Mouse (Mus musculus): ENCODE measurements around the gene Lingo1. TPM values are rescaled to one million over a fixed set of nuclear protein-coding genes. Genes with fewer than 3 reads are reported as not detected.

Lingo1 gene
- polyA plus RNA-seq, 1 experiment from 2014 or later, result 83.0 TPM

GRCm38 (mm10) chr9:56830162-56830561, 33.9 kb upstream of the Lingo1 start:
- H3K9me3 ChIP-seq (replicated peaks; ENCODE audit: control insufficient read depth, low read length, poor library complexity, severe bottlenecking), result no peaks in the 10 kb centered on the region
- H3K4me2 ChIP-seq (ENCODE audit: low read length), result no peak overlapping the region
- H3K27ac ChIP-seq (ENCODE audit: low read length), result no peak overlapping the region
- WGBS, result 7% methylated on average over 4 of the region's 4 CpGs
- no peaks in the 10 kb centered on the region for H3K36me3 ChIP-seq (ENCODE audit: control insufficient read depth, insufficient read depth, low read length)
- no peak overlapping the region for H3K9ac ChIP-seq (ENCODE audit: low read depth, low read length)
- no peak overlapping the region for H3K4me3 ChIP-seq (ENCODE audit: low read depth, low read length)
- ATAC-seq, result peak; percentile 59; the same call in 1 of the 2 replicates
- H3K4me1 ChIP-seq (ENCODE audit: control insufficient read depth, insufficient read depth, low read length), result peaks cover 22% of the 10 kb centered on the region
- peaks cover 4% of the 10 kb centered on the region; the same call in 1 of the 2 replicates for H3K27me3 ChIP-seq (ENCODE audit: control insufficient read depth, insufficient read depth, low read depth, low read length)

GRCm38 (mm10) chr9:56828841-56829240, 32.6 kb upstream of the Lingo1 start:
- WGBS, result 85% methylated on average over 6 of the region's 6 CpGs

GRCm38 (mm10) chr9:56828146-56828545, 31.9 kb upstream of the Lingo1 start:
- Histone ChIP-seq H3K36me3 (ENCODE audit: control insufficient read depth, insufficient read depth, low read length) (no peaks in the 10 kb centered on the region), H3K27me3 (ENCODE audit: control insufficient read depth, insufficient read depth, low read depth, low read length) (peaks cover 4% of the 10 kb centered on the region; the same call in 1 of the 2 replicates), H3K4me3 (ENCODE audit: low read depth, low read length) (no peak overlapping the region), H3K9ac (ENCODE audit: low read depth, low read length) (0 out of 2 replicates have a peak overlapping the region, but pooled peaks have one; percentile 25), H3K9me3 (replicated peaks; ENCODE audit: control insufficient read depth, low read length, poor library complexity, severe bottlenecking) (no peaks in the 10 kb centered on the region), H3K4me1 (ENCODE audit: control insufficient read depth, insufficient read depth, low read length) (peaks cover 22% of the 10 kb centered on the region), H3K27ac (ENCODE audit: low read length) (no peak overlapping the region), H3K4me2 (ENCODE audit: low read length) (no peak overlapping the region)
- whole genome bisulfite sequencing, result 22% methylated on average over 9 of the region's 9 CpGs
- no peak for ATAC-seq

More at GRCm38 (mm10) chr9:56828841-56829240, 32.6 kb upstream of the Lingo1 start:
- no peak for ATAC-seq
- no peak overlapping the region for H3K4me2 ChIP-seq (ENCODE audit: low read length)
- no peaks in the 10 kb centered on the region for H3K9me3 ChIP-seq (replicated peaks; ENCODE audit: control insufficient read depth, low read length, poor library complexity, severe bottlenecking)
- peaks cover 4% of the 10 kb centered on the region; the same call in 1 of the 2 replicates for H3K27me3 ChIP-seq (ENCODE audit: control insufficient read depth, insufficient read depth, low read depth, low read length)
- no peaks in the 10 kb centered on the region for H3K36me3 ChIP-seq (ENCODE audit: control insufficient read depth, insufficient read depth, low read length)
- no peak overlapping the region for H3K4me3 ChIP-seq (ENCODE audit: low read depth, low read length)
- H3K27ac ChIP-seq (ENCODE audit: low read length), result no peak overlapping the region
- H3K4me1 ChIP-seq (ENCODE audit: control insufficient read depth, insufficient read depth, low read length), result peaks cover 22% of the 10 kb centered on the region
- no peak overlapping the region for H3K9ac ChIP-seq (ENCODE audit: low read depth, low read length)

- H3K27ac ChIP-seq (ENCODE audit: low read length), result no peak overlapping the region
- ATAC-seq, result 0 out of 2 replicates have a peak, but pooled peaks have one; percentile 34
These were observed 29.4 kb upstream of the Lingo1 start for GRCm38 (mm10) chr9:56825476-56826213.

GRCm38 (mm10) chr9:56824900-56825299, 28.6 kb upstream of the Lingo1 start:
- Histone ChIP-seq H3K9ac (ENCODE audit: low read depth, low read length) (no peak overlapping the region), H3K27me3 (ENCODE audit: control insufficient read depth, insufficient read depth, low read depth, low read length) (peaks cover 4% of the 10 kb centered on the region; the same call in 1 of the 2 replicates), H3K4me1 (ENCODE audit: control insufficient read depth, insufficient read depth, low read length) (peaks cover 15% of the 10 kb centered on the region), H3K27ac (ENCODE audit: low read length) (no peak overlapping the region), H3K4me3 (ENCODE audit: low read depth, low read length) (no peak overlapping the region), H3K4me2 (ENCODE audit: low read length) (peak overlapping the region; percentile 64), H3K36me3 (ENCODE audit: control insufficient read depth, insufficient read depth, low read length) (no peaks in the 10 kb centered on the region), H3K9me3 (replicated peaks; ENCODE audit: control insufficient read depth, low read length, poor library complexity, severe bottlenecking) (no peaks in the 10 kb centered on the region)
- 3% methylated on average over 3 of the region's 3 CpGs for WGBS
- no peak for ATAC-seq

More at GRCm38 (mm10) chr9:56825476-56826213, 29.4 kb upstream of the Lingo1 start:
- Histone ChIP-seq H3K4me2 (ENCODE audit: low read length) (peak overlapping the region; percentile 64), H3K36me3 (ENCODE audit: control insufficient read depth, insufficient read depth, low read length) (no peaks in the 10 kb centered on the region), H3K4me3 (ENCODE audit: low read depth, low read length) (peak overlapping the region; percentile 27), H3K9ac (ENCODE audit: low read depth, low read length) (peak overlapping the region; percentile 54), H3K27me3 (ENCODE audit: control insufficient read depth, insufficient read depth, low read depth, low read length) (peaks cover 4% of the 10 kb centered on the region; the same call in 1 of the 2 replicates), H3K4me1 (ENCODE audit: control insufficient read depth, insufficient read depth, low read length) (peaks cover 22% of the 10 kb centered on the region), H3K9me3 (replicated peaks; ENCODE audit: control insufficient read depth, low read length, poor library complexity, severe bottlenecking) (no peaks in the 10 kb centered on the region)
- WGBS, result 7% methylated on average over 21 of the region's 21 CpGs

GRCm38 (mm10) chr9:56810916-56811315, 14.6 kb upstream of the Lingo1 start:
- no peaks in the 10 kb centered on the region for H3K36me3 ChIP-seq (ENCODE audit: control insufficient read depth, insufficient read depth, low read length)

GRCm38 (mm10) chr9:56807990-56808389, 11.7 kb upstream of the Lingo1 start:
- no peaks in the 10 kb centered on the region for H3K4me1 ChIP-seq (ENCODE audit: control insufficient read depth, insufficient read depth, low read length)
- no peak overlapping the region for H3K9ac ChIP-seq (ENCODE audit: low read depth, low read length)
- H3K27me3 ChIP-seq (ENCODE audit: control insufficient read depth, insufficient read depth, low read depth, low read length), result no peaks in the 10 kb centered on the region
- H3K36me3 ChIP-seq (ENCODE audit: control insufficient read depth, insufficient read depth, low read length), result no peaks in the 10 kb centered on the region
- no peak overlapping the region for H3K27ac ChIP-seq (ENCODE audit: low read length)
- H3K9me3 ChIP-seq (replicated peaks; ENCODE audit: control insufficient read depth, low read length, poor library complexity, severe bottlenecking), result no peaks in the 10 kb centered on the region
- WGBS, result 87% methylated on average over 6 of the region's 6 CpGs
- no peak overlapping the region for H3K4me2 ChIP-seq (ENCODE audit: low read length)
- no peak overlapping the region for H3K4me3 ChIP-seq (ENCODE audit: low read depth, low read length)
- no peak for ATAC-seq

More at GRCm38 (mm10) chr9:56810916-56811315, 14.6 kb upstream of the Lingo1 start:
- Histone ChIP-seq H3K4me2 (ENCODE audit: low read length) (no peak overlapping the region), H3K4me3 (ENCODE audit: low read depth, low read length) (no peak overlapping the region), H3K27ac (ENCODE audit: low read length) (no peak overlapping the region), H3K9ac (ENCODE audit: low read depth, low read length) (no peak overlapping the region), H3K27me3 (ENCODE audit: control insufficient read depth, insufficient read depth, low read depth, low read length) (no peaks in the 10 kb centered on the region), H3K4me1 (ENCODE audit: control insufficient read depth, insufficient read depth, low read length) (no peaks in the 10 kb centered on the region), H3K9me3 (replicated peaks; ENCODE audit: control insufficient read depth, low read length, poor library complexity, severe bottlenecking) (no peaks in the 10 kb centered on the region)
- ATAC-seq, result no peak
- WGBS, result 83% methylated on average over 1 of the region's 1 CpGs

- no peak overlapping the region for H3K9ac ChIP-seq (ENCODE audit: low read depth, low read length)
- no peaks in the 10 kb centered on the region for H3K36me3 ChIP-seq (ENCODE audit: control insufficient read depth, insufficient read depth, low read length)
- H3K4me3 ChIP-seq (ENCODE audit: low read depth, low read length), result no peak overlapping the region
- no peaks in the 10 kb centered on the region for H3K4me1 ChIP-seq (ENCODE audit: control insufficient read depth, insufficient read depth, low read length)
- H3K27me3 ChIP-seq (ENCODE audit: control insufficient read depth, insufficient read depth, low read depth, low read length), result peaks cover 3% of the 10 kb centered on the region
- H3K4me2 ChIP-seq (ENCODE audit: low read length), result no peak overlapping the region
- no peaks in the 10 kb centered on the region for H3K9me3 ChIP-seq (replicated peaks; ENCODE audit: control insufficient read depth, low read length, poor library complexity, severe bottlenecking)
- WGBS, result 79% methylated on average over 7 of the region's 7 CpGs
- no peak overlapping the region for H3K27ac ChIP-seq (ENCODE audit: low read length)
- no peak for ATAC-seq
These were observed 6.9 kb upstream of the Lingo1 start for GRCm38 (mm10) chr9:56803146-56803545.

- H3K4me2 ChIP-seq (ENCODE audit: low read length), result no peak overlapping the region
- 13% methylated on average over 5 of the region's 5 CpGs for WGBS
- no peaks in the 10 kb centered on the region for H3K9me3 ChIP-seq (replicated peaks; ENCODE audit: control insufficient read depth, low read length, poor library complexity, severe bottlenecking)
- ATAC-seq, result no peak
- H3K9ac ChIP-seq (ENCODE audit: low read depth, low read length), result no peak overlapping the region
- no peak overlapping the region for H3K27ac ChIP-seq (ENCODE audit: low read length)
- H3K4me3 ChIP-seq (ENCODE audit: low read depth, low read length), result no peak overlapping the region
- peaks cover 18% of the 10 kb centered on the region for H3K4me1 ChIP-seq (ENCODE audit: control insufficient read depth, insufficient read depth, low read length)
- H3K36me3 ChIP-seq (ENCODE audit: control insufficient read depth, insufficient read depth, low read length), result no peaks in the 10 kb centered on the region
- peaks cover 10% of the 10 kb centered on the region for H3K27me3 ChIP-seq (ENCODE audit: control insufficient read depth, insufficient read depth, low read depth, low read length)
These were observed 1.6 kb upstream of the Lingo1 start for GRCm38 (mm10) chr9:56797876-56798275.
